Mouse (Mus musculus): ENCODE results near the gene Gm21970. TPM values are rescaled to one million over a fixed set of nuclear protein-coding genes. Genes with fewer than 3 reads are reported as not detected.

Gm21970 gene
- polyA plus RNA-seq, 1 experiment = not detected

DNA sequence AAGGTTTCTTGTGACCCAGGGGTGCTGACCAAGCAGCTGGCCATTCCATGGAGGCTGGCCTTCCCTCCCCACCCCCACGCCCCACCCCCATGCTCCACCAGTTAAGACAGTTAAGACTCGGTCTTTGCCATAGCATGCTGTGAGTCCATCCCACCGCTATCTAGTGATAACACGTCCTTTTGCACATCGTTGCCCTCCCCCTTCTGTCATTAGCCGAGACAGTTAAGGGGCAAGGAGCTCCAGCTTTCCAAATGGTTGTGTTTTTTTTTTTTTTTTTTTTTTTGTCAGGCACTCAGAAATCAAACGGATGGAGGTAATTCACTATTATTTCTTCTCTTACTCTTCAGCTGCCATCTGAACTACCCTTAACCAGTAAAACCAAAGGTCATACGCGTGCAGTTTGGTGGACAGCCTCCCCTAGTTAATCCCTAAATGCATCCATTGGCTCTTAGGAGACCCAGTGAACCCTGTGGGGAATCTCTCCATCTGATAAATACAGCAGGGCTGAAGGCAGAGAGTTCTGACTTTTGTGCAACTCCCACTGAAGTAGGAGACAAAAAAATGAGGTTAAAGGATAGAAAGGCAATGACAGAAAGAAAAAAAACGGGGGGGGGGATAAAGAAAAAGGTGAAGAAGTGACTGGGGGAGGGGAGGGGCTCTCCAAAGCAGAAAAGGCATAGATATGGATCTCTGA is 5.5 kb downstream of the Gm21970 start:
- Histone ChIP-seq H3K36me3 (replicated peaks; ENCODE audit: low read length) (peaks cover 84% of the 10 kb centered on the region), H3K27me3 (replicated peaks) (no peaks in the 10 kb centered on the region), H3K4me1 (0 out of 2 replicates have a peak, but pooled peaks cover 3% of the 10 kb centered on the region), H3K9me3 (no peaks in the 10 kb centered on the region; the same call in 1 of the 2 replicates), H3K4me3 (replicated peaks) (no peak overlapping the region)
- no peak for TF ChIP-seq FLI1 (IDR thresholded peaks at IDR 0.05; ENCODE audit: low read length)
- TF ChIP-seq GATA1 (IDR thresholded peaks at IDR 0.05; ENCODE audit: borderline replicate concordance, low read length) = no peak

DNA sequence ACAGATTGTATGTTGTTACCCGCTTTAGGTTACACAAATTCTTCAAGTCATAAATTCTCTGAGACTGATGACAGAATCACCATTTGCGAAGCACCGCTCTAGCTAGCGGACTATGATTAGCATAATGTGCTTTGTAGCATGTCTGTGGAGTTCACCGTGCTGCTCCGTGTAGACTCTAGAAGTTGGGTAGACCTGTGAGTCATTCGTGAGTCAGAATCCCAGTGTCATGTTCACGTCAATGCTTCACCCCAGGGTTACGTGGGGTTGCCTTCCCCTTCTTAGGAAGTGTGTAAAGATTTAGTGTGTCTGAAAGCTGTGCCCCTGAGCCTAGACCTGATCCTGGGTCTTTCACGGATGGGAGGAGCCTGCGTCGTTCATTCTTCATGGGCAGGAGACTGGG is 6.5 kb downstream of the Gm21970 start:
- Histone ChIP-seq H3K27me3 (replicated peaks) (no peaks in the 10 kb centered on the region), H3K9me3 (no peaks in the 10 kb centered on the region), H3K36me3 (replicated peaks; ENCODE audit: low read length) (peaks cover 83% of the 10 kb centered on the region), H3K4me1 (0 out of 2 replicates have a peak, but pooled peaks cover 7% of the 10 kb centered on the region), H3K4me3 (replicated peaks) (no peak overlapping the region)
- TF ChIP-seq GATA1 (IDR thresholded peaks at IDR 0.05; ENCODE audit: borderline replicate concordance, low read length) = no peak
- no peak for TF ChIP-seq FLI1 (IDR thresholded peaks at IDR 0.05; ENCODE audit: low read length)

DNA sequence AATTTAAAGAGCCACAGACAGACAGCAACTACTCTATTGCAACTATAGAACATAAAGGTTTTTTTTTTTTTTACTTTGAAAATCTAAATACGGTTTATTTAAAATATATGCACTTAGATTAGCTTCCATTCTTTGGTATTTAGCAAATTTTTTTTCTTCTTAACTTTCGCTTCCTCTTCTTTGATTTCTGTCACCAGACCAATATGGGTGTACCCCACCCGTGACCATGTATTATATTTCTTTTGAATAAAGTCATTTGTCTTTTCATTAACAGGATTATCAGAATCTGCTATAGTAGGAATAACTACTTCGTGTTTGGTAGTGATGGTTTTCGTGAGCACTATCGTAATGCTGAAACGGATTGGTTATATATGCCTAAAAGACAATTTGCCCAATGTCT is 7.4 kb downstream of the Gm21970 start:
- TF ChIP-seq GATA1 (IDR thresholded peaks at IDR 0.05; ENCODE audit: borderline replicate concordance, low read length) (no peak), FLI1 (IDR thresholded peaks at IDR 0.05; ENCODE audit: low read length) (no peak)
- Histone ChIP-seq H3K27me3 (replicated peaks) (no peaks in the 10 kb centered on the region), H3K9me3 (no peaks in the 10 kb centered on the region), H3K4me3 (replicated peaks) (no peak overlapping the region), H3K4me1 (0 out of 2 replicates have a peak, but pooled peaks cover 7% of the 10 kb centered on the region), H3K36me3 (replicated peaks; ENCODE audit: low read length) (peaks cover 81% of the 10 kb centered on the region)

DNA sequence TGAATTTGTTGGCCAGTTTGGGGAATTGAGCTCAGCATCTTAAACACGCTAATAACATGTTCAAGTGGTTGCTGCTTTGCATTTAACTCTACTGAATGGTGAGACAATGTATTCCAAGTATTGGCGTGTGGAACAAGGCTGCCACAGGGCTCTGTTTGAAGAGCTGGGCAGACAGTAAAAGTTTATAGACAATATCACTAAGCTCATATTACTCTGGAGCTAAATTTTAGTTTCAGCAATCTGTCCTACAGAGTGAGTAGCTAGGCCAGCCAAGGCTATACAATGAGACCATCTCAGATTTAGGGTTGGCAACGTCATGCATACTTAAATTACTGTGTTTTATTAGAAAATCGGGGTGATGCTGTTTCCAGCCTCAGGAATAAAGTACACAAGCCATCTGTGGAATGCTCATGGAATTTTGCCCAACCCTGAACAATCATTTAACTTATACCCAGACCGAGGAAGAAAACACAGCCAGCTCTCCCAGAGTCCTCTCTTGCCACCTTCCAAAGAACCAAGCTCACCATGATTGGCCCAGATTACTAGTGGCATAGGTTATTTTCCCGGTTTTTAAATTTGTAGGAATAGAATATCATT is 10.1 kb downstream of the Gm21970 start:
- Histone ChIP-seq H3K4me1 (peaks cover 16% of the 10 kb centered on the region), H3K4me3 (replicated peaks) (no peak overlapping the region), H3K27me3 (replicated peaks) (no peaks in the 10 kb centered on the region), H3K9me3 (no peaks in the 10 kb centered on the region), H3K36me3 (replicated peaks; ENCODE audit: low read length) (peaks cover 67% of the 10 kb centered on the region)
- TF ChIP-seq GATA1 (IDR thresholded peaks at IDR 0.05; ENCODE audit: borderline replicate concordance, low read length) = no peak
- no peak for TF ChIP-seq FLI1 (IDR thresholded peaks at IDR 0.05; ENCODE audit: low read length)

DNA sequence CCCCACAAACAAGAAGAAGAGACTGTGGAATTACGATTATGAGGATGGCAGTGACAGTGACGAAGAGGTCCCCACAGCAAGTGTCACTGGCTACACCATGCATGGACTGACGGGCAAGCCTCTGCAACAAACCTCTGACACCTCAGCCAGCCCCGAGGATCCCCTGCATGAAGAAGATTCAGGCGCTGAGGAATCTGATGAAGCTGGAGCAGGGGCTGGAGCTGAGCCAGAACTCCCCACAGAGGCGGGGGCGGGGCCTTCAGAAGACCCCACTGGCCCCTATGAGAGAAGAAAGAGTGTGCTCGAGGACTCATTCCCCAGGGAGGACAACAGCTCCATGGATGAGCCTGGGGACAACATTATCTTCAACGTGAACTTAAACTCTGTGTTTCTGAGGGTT is 12.3 kb downstream of the Gm21970 start:
- Histone ChIP-seq H3K9me3 (no peaks in the 10 kb centered on the region), H3K4me3 (replicated peaks) (no peak overlapping the region), H3K4me1 (peaks cover 28% of the 10 kb centered on the region), H3K27me3 (replicated peaks) (no peaks in the 10 kb centered on the region), H3K36me3 (replicated peaks; ENCODE audit: low read length) (peaks cover 62% of the 10 kb centered on the region)
- TF ChIP-seq FLI1 (IDR thresholded peaks at IDR 0.05; ENCODE audit: low read length) (no peak), GATA1 (IDR thresholded peaks at IDR 0.05; ENCODE audit: borderline replicate concordance, low read length) (no peak)

DNA sequence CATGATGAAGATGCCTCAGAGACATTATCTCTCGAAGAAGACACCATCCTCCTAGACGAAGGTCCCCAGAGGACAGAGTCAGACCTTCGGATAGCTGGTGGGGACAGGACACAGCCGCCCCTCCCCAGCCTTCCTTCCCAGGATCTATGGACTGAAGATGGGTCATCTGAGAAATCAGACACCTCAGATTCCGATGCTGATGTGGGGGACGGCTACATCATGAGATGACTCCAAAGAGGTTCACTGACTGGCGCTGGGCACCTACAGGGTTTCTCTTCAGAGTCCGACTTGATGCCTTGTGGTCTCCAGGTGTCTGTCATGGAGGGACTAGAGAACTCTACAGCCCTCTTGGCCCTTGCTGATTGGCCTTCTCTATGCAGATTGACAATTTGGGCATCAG is 12.7 kb downstream of the Gm21970 start:
- no peak overlapping the region for H3K4me3 ChIP-seq (replicated peaks)
- H3K27me3 ChIP-seq (replicated peaks) = no peaks in the 10 kb centered on the region
- peaks cover 32% of the 10 kb centered on the region for H3K4me1 ChIP-seq
- TF ChIP-seq GATA1 (IDR thresholded peaks at IDR 0.05; ENCODE audit: borderline replicate concordance, low read length) = no peak
- TF ChIP-seq FLI1 (IDR thresholded peaks at IDR 0.05; ENCODE audit: low read length) = no peak
- no peaks in the 10 kb centered on the region for H3K9me3 ChIP-seq
- peaks cover 66% of the 10 kb centered on the region for H3K36me3 ChIP-seq (replicated peaks; ENCODE audit: low read length)

DNA sequence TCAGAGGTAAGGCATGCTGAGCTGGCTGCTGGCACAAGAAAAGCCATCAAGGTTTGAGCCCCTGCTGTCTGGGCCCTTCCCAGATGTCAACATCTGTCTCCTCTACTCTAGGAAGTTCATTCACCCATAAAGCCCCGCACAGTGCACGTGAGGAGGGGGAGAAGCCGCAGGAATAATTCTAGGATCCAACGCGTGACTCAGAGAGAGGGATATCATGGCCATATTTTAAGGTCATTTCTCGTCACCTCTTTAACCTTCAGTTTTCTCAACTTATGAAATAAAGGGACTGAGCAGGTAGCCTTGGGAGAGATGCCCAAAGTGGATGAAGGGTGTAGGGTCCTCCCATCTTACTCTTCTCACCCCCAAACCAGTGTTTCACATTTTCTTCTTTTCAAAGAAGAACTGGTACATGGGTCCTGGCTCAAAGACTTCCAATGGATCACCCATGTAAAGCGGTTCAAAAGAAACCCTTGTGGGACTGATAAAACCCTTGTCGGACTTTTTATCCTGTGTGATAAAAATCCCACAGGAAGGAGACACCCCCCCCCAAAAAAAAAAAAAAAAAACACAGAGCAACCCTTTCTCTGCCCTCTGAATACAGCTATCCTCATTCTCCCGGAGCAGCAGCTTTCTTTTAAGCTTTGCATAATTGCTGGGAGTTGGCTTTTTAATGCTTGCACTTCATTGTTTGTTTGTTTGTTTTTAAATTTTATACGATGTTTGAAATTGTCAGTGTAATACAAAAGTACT is 13.5 kb downstream of the Gm21970 start:
- no peak for TF ChIP-seq GATA1 (IDR thresholded peaks at IDR 0.05; ENCODE audit: borderline replicate concordance, low read length)
- no peak for TF ChIP-seq FLI1 (IDR thresholded peaks at IDR 0.05; ENCODE audit: low read length)
- H3K27me3 ChIP-seq (replicated peaks) = no peaks in the 10 kb centered on the region
- H3K9me3 ChIP-seq = no peaks in the 10 kb centered on the region
- no peak overlapping the region for H3K4me3 ChIP-seq (replicated peaks)
- peaks cover 69% of the 10 kb centered on the region for H3K36me3 ChIP-seq (replicated peaks; ENCODE audit: low read length)
- H3K4me1 ChIP-seq = peaks cover 37% of the 10 kb centered on the region

DNA sequence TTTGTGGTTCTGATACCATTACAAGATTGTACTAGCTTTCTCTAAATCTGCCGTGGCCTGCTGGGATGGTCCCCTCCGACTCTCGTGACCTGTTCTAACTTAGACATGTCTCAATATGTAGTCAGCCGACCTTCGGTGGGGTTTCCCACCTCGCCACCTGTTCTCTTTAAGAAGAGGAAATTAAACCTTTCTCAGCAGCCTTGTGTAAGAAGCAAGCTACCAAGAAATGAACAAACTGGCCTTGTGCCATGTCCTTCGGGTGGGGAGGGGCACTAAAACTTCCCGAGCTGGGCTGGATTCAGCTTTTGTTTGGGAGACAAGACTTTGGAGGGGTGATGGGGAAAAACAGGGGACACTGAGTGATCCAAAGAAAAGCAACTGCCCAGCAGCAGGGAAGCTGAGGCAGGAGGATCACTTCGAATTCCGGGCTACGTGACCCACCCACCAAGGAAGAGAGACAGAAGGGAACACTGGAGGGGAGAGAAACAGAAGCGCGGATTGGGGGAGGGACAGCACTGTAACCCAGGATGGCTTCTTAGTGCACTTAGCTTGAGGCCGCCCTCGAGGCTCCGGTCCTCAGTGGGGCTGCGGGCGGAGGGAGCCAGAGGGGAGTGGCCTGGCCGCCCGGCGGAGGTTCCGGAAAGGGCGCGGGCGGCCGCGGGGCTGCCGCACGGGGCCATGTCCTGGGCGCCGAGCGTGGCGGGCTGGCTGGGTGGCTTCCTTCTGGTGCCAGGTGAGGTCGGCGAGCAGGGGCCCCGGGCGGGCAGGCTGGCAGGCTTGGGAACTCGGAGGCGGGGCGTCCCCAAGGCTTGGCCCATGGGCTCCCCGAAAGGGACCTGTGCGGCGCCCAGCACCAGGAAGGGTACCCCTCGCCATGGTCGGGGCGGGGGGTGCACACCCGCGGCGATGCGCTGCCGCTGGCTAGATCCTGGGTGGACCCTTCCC is 14.4 kb downstream of the Gm21970 start, which contains the start of gene Il10rb:
TSS of gene Il10rb (plus strand) at position 525 of the 945 bp plus-strand sequence.
- Histone ChIP-seq H3K9me3 (no peaks in the 10 kb centered on the region), H3K4me1 (peaks cover 37% of the 10 kb centered on the region), H3K36me3 (replicated peaks; ENCODE audit: low read length) (peaks cover 69% of the 10 kb centered on the region), H3K4me3 (replicated peaks) (peak within 1 kb of the TSS; percentile 95), H3K27me3 (replicated peaks) (no peaks in the 10 kb centered on the region)
- TF ChIP-seq FLI1 (IDR thresholded peaks at IDR 0.05; ENCODE audit: low read length) (no peak), GATA1 (IDR thresholded peaks at IDR 0.05; ENCODE audit: borderline replicate concordance, low read length) (no peak)

Measured in megakaryocyte, embryonic 14.5 days (primary cell).